Mouse (Mus musculus) heart, adult 2 months (tissue): ENCODE data around the gene Lrrc47. TPM values are rescaled to one million over a fixed set of nuclear protein-coding genes. Genes with fewer than 3 reads are reported as not detected.

Experiments used
- DNase-seq, 2 experiments: peaks; one replicate each; pipeline ENCODE4 v3.0.0; 2021
- H3K27ac ChIP-seq: fragments of 200-600 bp; 2 replicates; pipeline ENCODE4 v1.8.1; 2022
- H3K27me3 ChIP-seq: fragments of 200-500 bp; 2 replicates; pipeline ENCODE4 v1.6.1; 2012; ENCODE audit warnings: mild to moderate bottlenecking, low read length, inconsistent platforms, mixed read lengths; ENCODE audit not compliant: control insufficient read depth, insufficient read depth
- H3K36me3 ChIP-seq: fragments of 200-500 bp; 2 replicates; pipeline ENCODE4 v1.6.1; 2012; ENCODE audit warnings: low read length, inconsistent platforms; ENCODE audit not compliant: control insufficient read depth, insufficient read depth
- H3K4me1 ChIP-seq: fragments of 200-500 bp; 2 replicates; pipeline ENCODE4 v1.6.1; 2011; ENCODE audit warnings: low read length; ENCODE audit not compliant: control insufficient read depth, insufficient read depth
- H3K4me3 ChIP-seq: fragments of 200-600 bp; 2 replicates; pipeline ENCODE4 v1.8.1; 2022
- H3K79me2 ChIP-seq: fragments of 200-500 bp; replicated peaks from 2 replicates; pipeline ENCODE4 v1.6.1; 2012; ENCODE audit warnings: mild to moderate bottlenecking, inconsistent platforms, low read length, moderate library complexity, mixed read lengths; ENCODE audit not compliant: control insufficient read depth, insufficient read depth
- H3K9ac ChIP-seq: fragments of 200-500 bp; 2 replicates; pipeline ENCODE4 v1.6.1; 2012; ENCODE audit warnings: low read depth, mild to moderate bottlenecking, control low read depth, inconsistent platforms, low read length, mixed read lengths
- CTCF ChIP-seq: fragments of 200-600 bp; IDR thresholded peaks from 2 replicates; pipeline ENCODE4 v1.8.1; 2022; ENCODE audit warnings: antibody characterized with exemption, mild to moderate bottlenecking, moderate library complexity
- EP300 ChIP-seq: fragments of 200-500 bp; IDR thresholded peaks from 2 replicates; pipeline ENCODE4 v1.6.1; 2011; ENCODE audit warnings: low read depth, low read length, control low read depth; ENCODE audit not compliant: insufficient read depth
- POLR2A ChIP-seq: fragments of 200-500 bp; IDR thresholded peaks from 2 replicates; pipeline ENCODE4 v1.6.1; 2011; ENCODE audit warnings: mild to moderate bottlenecking, low read depth, low read length, control low read depth; ENCODE audit not compliant: insufficient read depth
- WGBS: fragments of 180-500 bp; shearing (Covaris S2); methylation state at CpG from one replicate; pipeline ENCODE4 v1.1.7; 2018; 5-methylcytosine and 5-hydroxymethylcytosine counted together
- intact Hi-C: fragments of 180-260 bp; cut with DNase I; formaldehyde crosslinking; loops from one replicate; pipeline ENCODE4 v1.15.1; 2025
- polyA plus RNA-seq: library from polyadenylated mRNA; depleted of rRNA; stranded (reverse); fragments of >200 nt; gene quantifications from 2 replicates; pipeline ENCODE4 v1.2.3, GENCODE M21; 2012
- total RNA-seq, 2 experiments: library from RNA; stranded (reverse); gene quantifications; 2 replicates each; pipeline ENCODE4 v1.2.3; 2021

Gene Lrrc47
- total and polyA plus RNA-seq, 3 experiments: 28.6 to 29.7 (median 28.7) TPM

- Histone ChIP-seq H3K4me1 (peaks cover 7% of the 10 kb centered on the region), H3K27ac (no peak overlapping the region), H3K36me3 (no peaks in the 10 kb centered on the region), H3K4me3 (no peak overlapping the region), H3K9ac (no peak overlapping the region), H3K27me3 (no peaks in the 10 kb centered on the region), H3K79me2 (peaks cover 15% of the 10 kb centered on the region)
- TF ChIP-seq EP300 (no peak), CTCF (no peak), POLR2A (no peak)
- no peak for DNase-seq
- intact Hi-C loops: no loop called here
- WGBS: 80% methylated on average over 11 of the region's 11 CpGs
Observed at GRCm38 (mm10) chr4:154015476-154015875, 3.9 kb downstream of the Lrrc47 start.

DNA sequence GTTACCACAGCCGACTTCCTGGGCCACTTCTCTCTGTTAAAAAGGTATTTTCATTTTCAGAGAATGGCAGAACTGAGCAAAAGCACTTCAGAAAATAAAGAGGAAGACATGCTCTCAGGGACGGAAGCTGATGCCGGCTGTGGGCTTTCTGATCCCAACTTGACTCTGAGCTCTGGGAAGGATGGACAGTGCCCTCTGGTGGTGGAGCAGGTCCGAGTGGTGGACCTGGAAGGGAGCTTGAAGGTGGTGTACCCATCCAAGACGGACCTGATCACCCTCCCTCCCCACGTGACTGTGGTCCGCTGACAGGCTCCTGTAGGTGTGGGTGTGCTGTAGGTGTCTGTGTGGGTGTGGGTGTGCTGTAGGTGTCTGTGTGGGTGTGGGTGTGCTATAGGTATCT is 8.0 kb downstream of the Lrrc47 start:
- Histone ChIP-seq H3K9ac (no peak overlapping the region), H3K27me3 (no peaks in the 10 kb centered on the region), H3K79me2 (no peaks in the 10 kb centered on the region; the same call in 1 of the 2 replicates), H3K27ac (no peak overlapping the region), H3K4me3 (no peak overlapping the region), H3K36me3 (no peaks in the 10 kb centered on the region), H3K4me1 (no peaks in the 10 kb centered on the region)
- TF ChIP-seq POLR2A: no peak
- no peak for TF ChIP-seq EP300
- peak; percentile 70 for TF ChIP-seq CTCF
- WGBS: 65% methylated on average over 7 of the region's 7 CpGs
- intact Hi-C loops: no loop called here
- peak; percentile 31 to 44 for DNase-seq

GRCm38 (mm10) chr4:154021432-154021831 is 9.9 kb downstream of the Lrrc47 start:
- H3K36me3 ChIP-seq: no peaks in the 10 kb centered on the region
- TF ChIP-seq POLR2A: no peak
- TF ChIP-seq EP300: no peak
- no peak for TF ChIP-seq CTCF
- no peak overlapping the region for H3K4me3 ChIP-seq
- no peak overlapping the region for H3K27ac ChIP-seq
- intact Hi-C loops: no loop called here
- 85% methylated on average over 9 of the region's 9 CpGs for WGBS
- no peaks in the 10 kb centered on the region for H3K27me3 ChIP-seq
- no peaks in the 10 kb centered on the region for H3K79me2 ChIP-seq
- H3K9ac ChIP-seq: no peak overlapping the region
- DNase-seq: no peak
- no peaks in the 10 kb centered on the region for H3K4me1 ChIP-seq

DNA sequence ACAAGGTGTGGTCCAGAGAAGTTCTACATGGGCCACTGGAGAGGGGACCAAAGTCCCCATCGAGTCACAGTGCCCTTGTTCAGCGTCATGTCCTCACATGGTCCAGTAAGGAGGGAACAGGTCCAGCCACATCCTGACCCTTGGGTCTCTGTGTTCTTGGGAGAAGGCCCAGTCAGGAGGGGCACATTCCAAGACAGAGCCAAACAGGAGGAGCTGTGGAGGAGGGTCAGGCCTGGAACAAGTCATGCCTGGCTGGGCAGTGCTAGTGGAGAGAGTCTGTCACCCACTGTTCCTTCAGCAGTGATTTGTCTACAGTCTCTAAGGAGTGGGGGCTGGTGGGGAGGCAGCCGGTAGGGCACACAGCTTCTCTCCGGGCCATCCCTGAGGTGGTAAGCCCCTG is 10.9 kb downstream of the Lrrc47 start:
- Histone ChIP-seq H3K9ac (no peak overlapping the region), H3K79me2 (no peaks in the 10 kb centered on the region), H3K27me3 (no peaks in the 10 kb centered on the region), H3K36me3 (no peaks in the 10 kb centered on the region), H3K27ac (no peak overlapping the region), H3K4me1 (no peaks in the 10 kb centered on the region), H3K4me3 (no peak overlapping the region)
- peak in 1 of 2 experiments; percentile 54 for DNase-seq
- 55% methylated on average over 4 of the region's 4 CpGs for WGBS
- no peak; the same call in 1 of the 2 replicates for TF ChIP-seq POLR2A
- TF ChIP-seq EP300: no peak
- no peak for TF ChIP-seq CTCF
- intact Hi-C loops: no loop called here

GRCm38 (mm10) chr4:154022844-154023243 is 11.3 kb downstream of the Lrrc47 start:
- H3K27ac ChIP-seq: no peak overlapping the region
- no peaks in the 10 kb centered on the region for H3K36me3 ChIP-seq
- 35% methylated on average over 4 of the region's 4 CpGs for WGBS
- no peak overlapping the region for H3K9ac ChIP-seq
- no peak for DNase-seq
- H3K4me3 ChIP-seq: no peak overlapping the region
- intact Hi-C loops: no loop called here
- no peaks in the 10 kb centered on the region for H3K79me2 ChIP-seq
- no peaks in the 10 kb centered on the region for H3K4me1 ChIP-seq
- no peaks in the 10 kb centered on the region for H3K27me3 ChIP-seq
- TF ChIP-seq CTCF (no peak), EP300 (no peak), POLR2A (no peak)

DNA sequence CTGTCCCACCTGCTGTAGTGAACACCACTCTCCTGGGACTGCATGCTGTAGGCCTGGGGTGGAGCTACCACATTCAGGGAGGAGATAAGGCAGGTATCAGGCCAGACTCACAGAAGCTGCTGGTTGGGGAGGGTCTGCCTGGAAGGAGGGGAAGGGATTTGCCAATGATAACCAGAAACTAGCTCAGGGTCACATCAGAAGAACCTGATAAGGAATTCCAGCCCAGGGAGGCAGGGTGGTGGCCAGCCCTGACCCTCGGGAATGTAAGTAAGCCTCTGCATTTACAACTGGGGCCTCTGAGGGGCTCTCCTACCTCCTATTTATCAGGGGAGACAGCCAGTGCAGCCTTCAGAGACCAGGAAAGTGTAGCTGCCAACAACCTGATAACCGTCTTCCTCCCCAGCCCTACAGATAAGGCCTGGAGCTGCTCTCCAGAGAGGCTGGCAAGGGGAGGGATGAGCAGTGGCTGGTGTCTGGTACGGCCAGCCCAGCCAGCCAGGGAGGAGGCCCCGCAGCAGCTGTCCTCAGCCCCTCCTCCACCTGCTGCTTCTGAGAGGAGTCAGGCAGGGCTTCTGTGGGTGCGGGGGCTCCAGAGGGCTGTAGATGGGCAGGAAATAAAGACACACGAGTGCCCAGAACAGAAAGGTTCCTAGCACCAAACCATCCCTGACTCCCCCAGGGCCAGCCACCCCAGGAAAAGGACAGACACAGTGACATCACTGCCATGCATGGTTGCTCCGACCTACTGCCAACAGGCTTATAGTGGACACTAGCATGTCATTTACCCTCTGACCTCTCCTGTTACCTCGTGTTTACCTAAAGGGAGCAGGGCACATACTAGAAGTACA is 12.4 kb downstream of the Lrrc47 start:
- Histone ChIP-seq H3K4me3 (no peak overlapping the region), H3K36me3 (no peaks in the 10 kb centered on the region), H3K27ac (no peak overlapping the region), H3K27me3 (no peaks in the 10 kb centered on the region), H3K9ac (no peak overlapping the region), H3K79me2 (no peaks in the 10 kb centered on the region), H3K4me1 (no peaks in the 10 kb centered on the region)
- DNase-seq: peak in 1 of 2 experiments; percentile 38
- 20% methylated on average over 8 of the region's 8 CpGs for WGBS
- intact Hi-C loops: no loop called here
- TF ChIP-seq POLR2A (no peak), EP300 (no peak), CTCF (no peak)
